Comparison of ENCODE assay signal across 15 mouse cellular contexts in the genomic region with DNA sequence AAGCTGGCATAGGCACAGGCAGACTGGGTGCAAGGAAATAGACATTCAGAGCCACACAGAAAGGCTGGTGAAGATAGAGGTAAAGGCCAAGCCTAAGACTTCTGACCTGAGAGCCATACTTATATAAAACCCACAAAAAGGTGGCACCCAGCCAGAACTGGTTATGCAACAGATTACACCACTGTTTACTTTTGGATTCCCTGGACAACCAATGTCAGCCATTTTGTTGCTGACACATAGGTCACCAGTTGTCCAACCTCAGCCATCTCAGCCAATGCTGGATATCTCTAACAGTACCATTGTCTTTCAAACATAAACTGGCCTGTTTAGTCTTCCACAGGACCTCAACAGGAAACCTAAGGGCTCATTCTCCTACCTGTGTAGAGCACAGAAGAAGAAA. TPM values are rescaled to one million over a fixed set of nuclear protein-coding genes. Genes with fewer than 3 reads are reported as not detected.
DNase-seq lines count a peak whose midpoint lies in the region; ATAC-seq and TF ChIP-seq lines count a peak whose summit lies in the region.
"Had no signal": no experiment of that assay in that cellular context is flagged by ENCODE, and none has a peak within 500 bp of the region (broad histone marks: within the 10 kb centered on the region; RNA-seq: fewer than 3 reads in every experiment).

No protein-coding gene starts in this region.

- H3K36me3 ChIP-seq in lung, embryonic 14.5 days (ENCODE audit: insufficient read depth) = no peaks in the 10 kb centered on the region
- H3K36me3 ChIP-seq: embryonic facial prominence, embryonic 13.5 days; limb, embryonic 10.5 days had no signal

- no peaks in the 10 kb centered on the region for H3K27me3 ChIP-seq in lung, embryonic 14.5 days (ENCODE audit: insufficient read depth, low read length)
- H3K27me3 ChIP-seq: CH12.LX; embryonic facial prominence, embryonic 13.5 days had no signal

- intact Hi-C loops in heart, postnatal 14 days (cut with DNase I) = no loop called here

- H3K4me1 ChIP-seq in lung, embryonic 14.5 days (ENCODE audit: insufficient read depth) = no peaks in the 10 kb centered on the region
- H3K4me1 ChIP-seq: embryonic facial prominence, embryonic 13.5 days; limb, embryonic 10.5 days had no signal

- no peak for TF ChIP-seq CTCF in lung, embryonic 14.5 days (IDR thresholded peaks at IDR 0.05; ENCODE audit: low read depth)

- peak; percentile 21; the same call in 1 of the 2 replicates for ATAC-seq in lung, embryonic 14.5 days (ENCODE audit: insufficient read depth)
- ATAC-seq: activated CD4-positive, CD25-positive, alpha-beta regulatory T cell, adult 4 months had no signal

- H3K27ac ChIP-seq in lung, embryonic 14.5 days (ENCODE audit: low read depth) = no peak overlapping the region
- H3K27ac ChIP-seq: embryonic facial prominence, embryonic 13.5 days; limb, embryonic 10.5 days had no signal

- H3K9ac ChIP-seq in lung, embryonic 14.5 days = no peak overlapping the region
- H3K9ac ChIP-seq: embryonic facial prominence, embryonic 13.5 days had no signal

- no peaks in the 10 kb centered on the region for H3K9me3 ChIP-seq in lung, embryonic 14.5 days (ENCODE audit: low read depth, low read length)
- H3K9me3 ChIP-seq: embryonic facial prominence, embryonic 13.5 days; limb, embryonic 10.5 days had no signal

- no peak overlapping the region for H3K4me2 ChIP-seq in lung, embryonic 14.5 days
- H3K4me2 ChIP-seq: embryonic facial prominence, embryonic 13.5 days; midbrain, embryonic 11.5 days had no signal

- peak; percentile 15 for DNase-seq in heart, postnatal 4 days
- DNase-seq in heart, postnatal 14 days = no peak
- peak; percentile 29 for DNase-seq in urinary bladder, postnatal 14 days (ENCODE audit: low spot score)
- DNase-seq in urinary bladder, adult 18-20 months (ENCODE audit: low spot score in 2 of 2) = no peak
- peak; percentile 59 for DNase-seq in lung, embryonic 14.5 days
- no peak for DNase-seq in cerebellum, adult 8-10 months
- DNase-seq in thymus, postnatal 0 days (ENCODE audit: low spot score) = no peak
- DNase-seq: cerebellum, adult 18-20 months; retina, postnatal 1 day; thymus, postnatal 25 days had no signal

- no peak overlapping the region for H3K4me3 ChIP-seq in lung, embryonic 14.5 days (ENCODE audit: low read depth, low read length)
- H3K4me3 ChIP-seq: embryonic facial prominence, embryonic 13.5 days; limb, embryonic 10.5 days had no signal

RNA-seq across cellular contexts. Expression of gene Opcml, which starts 11.8 kb away (rescaled TPM):
- under 1 TPM; 0.72 to 0.83 TPM for total RNA-seq in heart, postnatal 4 days (2021)
- 1 to 10 TPM; 1.0 to 1.1 TPM for total RNA-seq in heart, postnatal 14 days (2021)
- 9.4 TPM in 2 replicates for polyA plus RNA-seq in lung, embryonic 14.5 days (2014; fragmentation: Nextera tagmentation; extraction: Ambion mirVana)
- 9.0 and 10.8 TPM in 2 replicates for polyA plus RNA-seq in thymus, postnatal 0 days (2015; fragmentation: Nextera tagmentation; extraction: Ambion mirVana)

Comparison
In these comparisons a context has a peak if more than half of its experiments do, and no peak if none do; other contexts are left out.
1. DNase-seq: peak in heart, postnatal 4 days (single experiment), urinary bladder, postnatal 14 days (single experiment) and lung, embryonic 14.5 days (single experiment); none in heart, postnatal 14 days (0 of 2), urinary bladder, adult 18-20 months (0 of 2), cerebellum, adult 8-10 months (single experiment) and thymus, postnatal 0 days (single experiment).